Mouse (Mus musculus): ENCODE measurements around the gene Gltp. TPM values are rescaled to one million over a fixed set of nuclear protein-coding genes. Genes with fewer than 3 reads are reported as not detected.
A peak's percentile ranks its signal among the peaks of the same experiment; 100 is the strongest.

The Gltp gene
- polyA plus RNA-seq (2011; ENCODE audit: insufficient read depth, insufficient read length, low read depth, missing spikeins), result 60.0 and 61.9 TPM in 2 replicates

DNA sequence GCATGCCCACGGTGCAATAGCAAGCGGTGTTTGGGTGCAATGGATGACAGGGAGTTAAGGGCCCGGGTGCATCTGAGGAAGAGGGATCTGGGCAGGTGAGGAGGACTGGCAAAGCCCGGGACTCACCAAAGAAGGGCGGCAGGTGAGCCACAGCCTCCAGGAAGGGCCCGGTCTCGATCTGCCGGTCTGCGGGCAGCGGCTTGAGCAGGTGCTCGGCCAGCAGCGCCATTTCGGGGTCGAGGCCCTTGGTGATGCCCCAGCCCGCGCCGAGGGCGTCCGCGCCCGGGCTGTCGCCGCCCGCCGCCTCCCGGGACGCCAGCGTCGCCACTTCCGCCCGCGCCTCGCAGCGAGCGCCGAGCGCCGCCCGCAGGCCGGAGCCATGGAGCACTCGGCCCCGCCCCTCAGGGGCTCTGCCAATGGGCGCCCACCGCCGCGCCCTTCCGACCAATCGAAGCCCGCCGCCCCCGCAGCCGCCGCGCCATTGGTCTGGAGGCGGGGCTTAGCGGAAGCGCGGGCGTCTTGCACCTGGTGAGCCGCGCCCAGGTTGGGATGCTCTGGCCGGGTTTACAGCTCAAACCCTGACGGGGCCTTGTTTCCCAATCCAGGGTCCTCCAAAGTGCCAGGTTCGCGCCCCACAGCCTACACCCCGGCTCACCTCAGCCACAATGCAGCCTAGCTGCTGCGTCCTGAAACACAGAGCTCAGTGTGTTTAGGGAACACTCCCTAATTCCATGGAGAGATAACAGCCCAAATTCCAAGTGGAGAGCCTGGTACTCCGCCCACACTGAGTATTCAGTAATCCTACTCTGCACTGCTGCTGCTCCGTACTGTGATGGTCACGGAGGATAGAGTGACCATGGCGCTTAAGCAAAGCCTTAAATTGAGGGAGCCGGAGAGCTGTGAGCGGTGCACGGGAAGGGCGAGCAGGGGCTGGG lies at the start of gene Gltp:
Gene Gltp, minus strand, starts transcription at position 352 of the 935 bp plus-strand sequence.
- TF ChIP-seq EP300 (IDR thresholded peaks at IDR 0.05; ENCODE audit: insufficient read depth, low read depth, low read length), result no peak
- no peak for TF ChIP-seq CTCF (IDR thresholded peaks at IDR 0.05; ENCODE audit: low read depth, low read length)
- peak; percentile 19 for TF ChIP-seq POLR2A (IDR thresholded peaks at IDR 0.05; ENCODE audit: insufficient read depth, low read length)

GRCm38 (mm10) chr5:114738707-114739241 lies 48.0 kb upstream of the Gltp start:
- H3K9me3 ChIP-seq (replicated peaks; ENCODE audit: control insufficient read depth, insufficient read depth, low read length, poor library complexity, severe bottlenecking), result no peaks in the 10 kb centered on the region
- H3K27ac ChIP-seq (ENCODE audit: insufficient read depth, low read length), result no peak overlapping the region
- H3K4me1 ChIP-seq (ENCODE audit: control insufficient read depth, insufficient read depth, low read length), result no peaks in the 10 kb centered on the region
- no peaks in the 10 kb centered on the region for H3K27me3 ChIP-seq (ENCODE audit: control insufficient read depth, insufficient read depth, low read length, poor library complexity, severe bottlenecking)
- TF ChIP-seq POLR2A (IDR thresholded peaks at IDR 0.05; ENCODE audit: insufficient read depth, low read length), result no peak
- TF ChIP-seq EP300 (IDR thresholded peaks at IDR 0.05; ENCODE audit: insufficient read depth, low read depth, low read length), result no peak
- no peak for TF ChIP-seq CTCF (IDR thresholded peaks at IDR 0.05; ENCODE audit: low read depth, low read length)
- no peak overlapping the region for H3K4me3 ChIP-seq (ENCODE audit: low read depth, low read length)
- H3K9ac ChIP-seq (ENCODE audit: low read depth, poor library complexity, severe bottlenecking), result no peak overlapping the region
- no peaks in the 10 kb centered on the region for H3K36me3 ChIP-seq (ENCODE audit: control insufficient read depth, insufficient read depth, low read length, poor library complexity, severe bottlenecking)

More for the DNA sequence above, at the start of gene Gltp:
- Histone ChIP-seq H3K9me3 (replicated peaks; ENCODE audit: control insufficient read depth, insufficient read depth, low read length, poor library complexity, severe bottlenecking) (no peaks in the 10 kb centered on the region), H3K9ac (ENCODE audit: low read depth, poor library complexity, severe bottlenecking) (peak within 1 kb of the TSS; percentile 71), H3K27ac (ENCODE audit: insufficient read depth, low read length) (peak within 1 kb of the TSS; percentile 64), H3K4me3 (ENCODE audit: low read depth, low read length) (peak within 1 kb of the TSS; percentile 97), H3K27me3 (ENCODE audit: control insufficient read depth, insufficient read depth, low read length, poor library complexity, severe bottlenecking) (no peaks in the 10 kb centered on the region), H3K36me3 (ENCODE audit: control insufficient read depth, insufficient read depth, low read length, poor library complexity, severe bottlenecking) (no peaks in the 10 kb centered on the region), H3K4me1 (ENCODE audit: control insufficient read depth, insufficient read depth, low read length) (peaks cover 10% of the 10 kb centered on the region)

- Histone ChIP-seq H3K9me3 (replicated peaks; ENCODE audit: control insufficient read depth, insufficient read depth, low read length, poor library complexity, severe bottlenecking) (no peaks in the 10 kb centered on the region), H3K27ac (ENCODE audit: insufficient read depth, low read length) (no peak overlapping the region), H3K36me3 (ENCODE audit: control insufficient read depth, insufficient read depth, low read length, poor library complexity, severe bottlenecking) (no peaks in the 10 kb centered on the region), H3K27me3 (ENCODE audit: control insufficient read depth, insufficient read depth, low read length, poor library complexity, severe bottlenecking) (no peaks in the 10 kb centered on the region), H3K4me3 (ENCODE audit: low read depth, low read length) (no peak overlapping the region), H3K4me1 (ENCODE audit: control insufficient read depth, insufficient read depth, low read length) (no peaks in the 10 kb centered on the region), H3K9ac (ENCODE audit: low read depth, poor library complexity, severe bottlenecking) (no peak overlapping the region)
- TF ChIP-seq CTCF (IDR thresholded peaks at IDR 0.05; ENCODE audit: low read depth, low read length) (no peak), EP300 (IDR thresholded peaks at IDR 0.05; ENCODE audit: insufficient read depth, low read depth, low read length) (no peak), POLR2A (IDR thresholded peaks at IDR 0.05; ENCODE audit: insufficient read depth, low read length) (no peak)
These were observed 46.5 kb upstream of the Gltp start for GRCm38 (mm10) chr5:114737090-114737887.

GRCm38 (mm10) chr5:114733606-114734005 lies 42.8 kb upstream of the Gltp start:
- Histone ChIP-seq H3K4me3 (ENCODE audit: low read depth, low read length) (no peak overlapping the region), H3K27ac (ENCODE audit: insufficient read depth, low read length) (no peak overlapping the region), H3K27me3 (ENCODE audit: control insufficient read depth, insufficient read depth, low read length, poor library complexity, severe bottlenecking) (no peaks in the 10 kb centered on the region), H3K36me3 (ENCODE audit: control insufficient read depth, insufficient read depth, low read length, poor library complexity, severe bottlenecking) (no peaks in the 10 kb centered on the region), H3K9me3 (replicated peaks; ENCODE audit: control insufficient read depth, insufficient read depth, low read length, poor library complexity, severe bottlenecking) (no peaks in the 10 kb centered on the region), H3K4me1 (ENCODE audit: control insufficient read depth, insufficient read depth, low read length) (peaks cover 2% of the 10 kb centered on the region), H3K9ac (ENCODE audit: low read depth, poor library complexity, severe bottlenecking) (no peak overlapping the region)
- TF ChIP-seq POLR2A (IDR thresholded peaks at IDR 0.05; ENCODE audit: insufficient read depth, low read length) (no peak), EP300 (IDR thresholded peaks at IDR 0.05; ENCODE audit: insufficient read depth, low read depth, low read length) (no peak), CTCF (IDR thresholded peaks at IDR 0.05; ENCODE audit: low read depth, low read length) (no peak)

GRCm38 (mm10) chr5:114731969-114732368 lies 41.2 kb upstream of the Gltp start:
- TF ChIP-seq EP300 (IDR thresholded peaks at IDR 0.05; ENCODE audit: insufficient read depth, low read depth, low read length), result no peak
- no peak for TF ChIP-seq CTCF (IDR thresholded peaks at IDR 0.05; ENCODE audit: low read depth, low read length)
- no peak for TF ChIP-seq POLR2A (IDR thresholded peaks at IDR 0.05; ENCODE audit: insufficient read depth, low read length)
- H3K36me3 ChIP-seq (ENCODE audit: control insufficient read depth, insufficient read depth, low read length, poor library complexity, severe bottlenecking), result no peaks in the 10 kb centered on the region
- no peaks in the 10 kb centered on the region for H3K27me3 ChIP-seq (ENCODE audit: control insufficient read depth, insufficient read depth, low read length, poor library complexity, severe bottlenecking)
- H3K9ac ChIP-seq (ENCODE audit: low read depth, poor library complexity, severe bottlenecking), result no peak overlapping the region
- no peaks in the 10 kb centered on the region for H3K9me3 ChIP-seq (replicated peaks; ENCODE audit: control insufficient read depth, insufficient read depth, low read length, poor library complexity, severe bottlenecking)
- H3K4me1 ChIP-seq (ENCODE audit: control insufficient read depth, insufficient read depth, low read length), result peaks cover 2% of the 10 kb centered on the region
- no peak overlapping the region for H3K27ac ChIP-seq (ENCODE audit: insufficient read depth, low read length)
- no peak overlapping the region for H3K4me3 ChIP-seq (ENCODE audit: low read depth, low read length)
